Mouse (Mus musculus) lung, adult 2 months (tissue): Measurements from ENCODE around the gene 1810049J17Rik.

ENCODE experiments used
- CTCF ChIP-seq: fragments of 200-500 bp; IDR thresholded peaks from 2 replicates; pipeline ENCODE4 v1.5.1; 2011; ENCODE audit warnings: mild to moderate bottlenecking, low read length, control low read depth; ENCODE audit not compliant: insufficient read depth
- POLR2A ChIP-seq: fragments of 200-500 bp; IDR thresholded peaks from 2 replicates; pipeline ENCODE4 v1.6.1; 2011; ENCODE audit warnings: low read depth, mild to moderate bottlenecking, control low read depth, low read length, borderline replicate concordance; ENCODE audit errors: extremely low read depth

DNA sequence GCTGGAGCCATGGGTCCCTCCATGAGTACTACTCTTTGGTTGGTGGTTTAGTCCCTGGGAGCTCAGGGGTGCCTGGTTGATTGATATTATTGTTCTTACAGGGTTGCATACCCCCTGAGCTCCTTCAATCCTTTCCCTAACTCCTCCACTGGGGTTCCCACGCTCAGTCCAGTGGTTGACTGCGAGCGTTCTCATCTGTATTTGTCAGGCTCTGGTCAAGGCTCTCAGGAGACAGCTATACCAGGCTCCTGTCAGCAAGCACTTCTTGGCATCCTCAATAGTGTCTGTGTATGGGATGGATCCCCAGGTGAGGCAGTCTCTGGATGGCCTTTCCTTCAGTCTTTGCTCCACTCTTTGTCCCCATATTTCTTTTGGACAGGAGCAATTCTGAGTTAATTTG lies 25.2 kb upstream of the 1810049J17Rik start:
- TF ChIP-seq CTCF (no peak), POLR2A (no peak)
